Mouse (Mus musculus): ENCODE data around the gene Cdv3.

- no peak for TF ChIP-seq CTCF (conservative IDR thresholded peaks at IDR 0.05; ENCODE audit: insufficient read depth, insufficient read length, low read depth, low read length)
- no peak for TF ChIP-seq POLR2A (IDR thresholded peaks at IDR 0.05; ENCODE audit: low read depth, low read length)
These were observed 37.8 kb upstream of the Cdv3 start for GRCm38 (mm10) chr9:103403331-103403973.
